Mouse (Mus musculus): ENCODE data around the gene Zfp948. TPM values are rescaled to one million over a fixed set of nuclear protein-coding genes. Genes with fewer than 3 reads are reported as not detected.
"Not testable (repeated sequence)": the region's sequence is repeated elsewhere in the genome, so short reads cannot be mapped to it uniquely, and the experiment has no call there.

The Zfp948 gene
- polyA plus RNA-seq, 1 experiment from 2014 or later, result 16.3 TPM

- H3K4me3 ChIP-seq, result no peak overlapping the region
- H3K9ac ChIP-seq, result no peak overlapping the region
- H3K9me3 ChIP-seq, result no peaks in the 10 kb centered on the region
- H3K4me1 ChIP-seq, result peaks cover 9% of the 10 kb centered on the region; the same call in 1 of the 2 replicates
- WGBS, result 83% methylated on average over 2 of the region's 2 CpGs
- no peak overlapping the region for H3K27ac ChIP-seq
- no peaks in the 10 kb centered on the region for H3K27me3 ChIP-seq (replicated peaks)
- no peaks in the 10 kb centered on the region for H3K36me3 ChIP-seq
- no peak overlapping the region for H3K4me2 ChIP-seq (replicated peaks)
- no peak for ATAC-seq (ENCODE audit: low FRiP score, low read depth)
These were observed 30.1 kb upstream of the Zfp948 start for GRCm38 (mm10) chr17:21536676-21537075.

DNA sequence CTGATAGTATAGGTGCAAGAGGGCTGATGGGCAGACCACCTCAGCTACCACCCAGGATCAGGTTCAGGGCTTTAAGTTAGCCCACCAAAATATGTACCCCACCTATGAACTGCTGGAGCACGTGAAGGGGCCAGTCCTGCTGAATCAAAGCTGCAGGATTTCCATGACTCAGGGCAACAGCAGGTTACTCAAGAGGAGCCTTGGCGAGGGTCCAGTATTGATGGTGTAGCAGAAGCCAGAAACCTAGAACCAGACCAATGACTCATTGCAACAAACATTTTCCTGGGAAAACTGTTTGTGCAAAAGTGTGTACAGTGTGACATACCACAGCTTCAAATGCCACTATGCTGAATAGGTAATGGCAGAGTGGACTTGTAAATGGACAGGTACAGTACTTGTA is 9.0 kb upstream of the Zfp948 start:
- H3K9me3 ChIP-seq, result no peaks in the 10 kb centered on the region
- ATAC-seq (ENCODE audit: low FRiP score, low read depth), result no peak
- no peak overlapping the region for H3K4me2 ChIP-seq (replicated peaks)
- no peaks in the 10 kb centered on the region; the same call in 1 of the 2 replicates for H3K36me3 ChIP-seq
- H3K27me3 ChIP-seq (replicated peaks), result no peaks in the 10 kb centered on the region
- H3K4me3 ChIP-seq, result no peak overlapping the region
- H3K9ac ChIP-seq, result no peak overlapping the region
- WGBS, result 89% methylated on average over 2 of the region's 2 CpGs
- H3K4me1 ChIP-seq, result no peaks in the 10 kb centered on the region
- H3K27ac ChIP-seq, result no peak overlapping the region

DNA sequence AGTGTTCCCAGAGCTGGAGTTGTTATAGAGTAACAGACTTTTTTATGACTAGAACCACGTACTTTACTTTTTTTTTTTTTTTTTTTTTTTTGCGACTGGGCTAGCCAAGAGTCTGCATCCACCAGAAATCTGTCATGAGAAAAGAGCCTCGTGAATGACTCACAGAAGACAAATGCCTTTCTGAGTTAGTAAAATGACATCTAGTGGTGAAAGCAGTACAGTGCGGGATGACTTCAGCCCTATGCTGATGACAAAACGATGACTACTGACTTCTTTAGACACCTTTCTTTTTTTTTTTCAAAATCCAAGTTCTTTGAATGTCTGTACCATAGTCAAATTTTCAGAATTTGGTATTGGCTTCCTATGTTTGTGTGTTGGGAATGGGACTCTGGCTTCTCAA is 588 bp upstream of the Zfp948 start:
- Histone ChIP-seq H3K36me3 (no peaks in the 10 kb centered on the region), H3K9ac (peak overlapping the region; percentile 73), H3K9me3 (no peaks in the 10 kb centered on the region), H3K4me1 (peaks cover 3% of the 10 kb centered on the region; the same call in 1 of the 2 replicates), H3K27me3 (replicated peaks) (no peaks in the 10 kb centered on the region), H3K4me3 (peak overlapping the region; percentile 63), H3K27ac (peak overlapping the region; percentile 60; the same call in 1 of the 2 replicates), H3K4me2 (replicated peaks) (peak overlapping the region; percentile 67)
- 11% methylated on average over 5 of the region's 5 CpGs for WGBS
- ATAC-seq (ENCODE audit: low FRiP score, low read depth), result peak; percentile 72

DNA sequence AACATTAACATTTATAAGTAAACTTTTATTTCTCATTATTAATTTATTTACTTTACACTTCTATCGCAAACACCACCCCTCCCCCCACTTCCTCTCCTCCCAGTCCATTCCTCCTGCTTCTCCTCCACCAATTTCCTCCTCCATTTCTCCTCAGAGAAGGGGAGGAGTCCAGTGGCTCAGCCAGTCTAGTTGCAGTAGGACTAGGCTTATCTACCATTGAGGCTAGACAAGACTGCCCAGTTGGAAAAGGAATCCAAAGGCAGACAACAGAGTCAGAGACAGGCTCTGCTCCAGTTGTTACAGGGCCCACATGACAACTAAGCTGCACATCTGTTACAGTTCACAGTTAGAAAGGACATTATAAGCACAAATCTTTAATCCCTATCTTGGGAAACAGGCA is 888 bp downstream of the Zfp948 start:
- Histone ChIP-seq H3K9me3 (no peaks in the 10 kb centered on the region), H3K4me3 (peak overlapping the region; percentile 29), H3K4me1 (peaks cover 3% of the 10 kb centered on the region; the same call in 1 of the 2 replicates), H3K9ac (peak overlapping the region; percentile 42; the same call in 1 of the 2 replicates), H3K36me3 (no peaks in the 10 kb centered on the region), H3K27ac (no peak overlapping the region), H3K4me2 (replicated peaks) (peak overlapping the region; percentile 67), H3K27me3 (replicated peaks) (no peaks in the 10 kb centered on the region)
- ATAC-seq (ENCODE audit: low FRiP score, low read depth), result no peak
- 59% methylated on average over 1 of the region's 1 CpGs for WGBS

DNA sequence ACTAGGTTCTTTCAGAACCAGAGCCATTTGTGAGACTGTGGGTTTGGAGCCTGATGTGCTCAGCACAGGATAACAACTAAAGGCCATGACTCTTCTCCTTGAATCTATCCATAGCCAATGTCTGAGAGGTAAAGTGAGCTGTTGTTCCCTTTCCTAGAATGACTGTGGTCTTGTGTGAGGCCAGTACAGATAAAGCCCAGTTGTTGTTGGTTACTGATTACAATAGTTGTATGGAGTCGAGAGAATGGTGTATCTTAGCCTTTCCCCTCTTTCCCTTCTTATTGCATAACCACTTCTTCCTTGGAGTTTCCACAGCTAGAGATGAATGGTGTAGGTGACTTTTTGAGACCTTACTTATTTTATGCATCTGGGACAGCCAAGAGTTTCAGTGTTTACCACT is 12.3 kb downstream of the Zfp948 start:
- H3K9ac ChIP-seq, result no peak overlapping the region
- ATAC-seq (ENCODE audit: low FRiP score, low read depth), result no peak
- no peaks in the 10 kb centered on the region for H3K27me3 ChIP-seq (replicated peaks)
- H3K9me3 ChIP-seq, result no peaks in the 10 kb centered on the region
- no peak overlapping the region for H3K4me3 ChIP-seq
- no peak overlapping the region for H3K4me2 ChIP-seq (replicated peaks)
- H3K4me1 ChIP-seq, result no peaks in the 10 kb centered on the region
- peaks cover 16% of the 10 kb centered on the region for H3K36me3 ChIP-seq
- 83% methylated on average over 1 of the region's 1 CpGs for WGBS
- no peak overlapping the region for H3K27ac ChIP-seq

DNA sequence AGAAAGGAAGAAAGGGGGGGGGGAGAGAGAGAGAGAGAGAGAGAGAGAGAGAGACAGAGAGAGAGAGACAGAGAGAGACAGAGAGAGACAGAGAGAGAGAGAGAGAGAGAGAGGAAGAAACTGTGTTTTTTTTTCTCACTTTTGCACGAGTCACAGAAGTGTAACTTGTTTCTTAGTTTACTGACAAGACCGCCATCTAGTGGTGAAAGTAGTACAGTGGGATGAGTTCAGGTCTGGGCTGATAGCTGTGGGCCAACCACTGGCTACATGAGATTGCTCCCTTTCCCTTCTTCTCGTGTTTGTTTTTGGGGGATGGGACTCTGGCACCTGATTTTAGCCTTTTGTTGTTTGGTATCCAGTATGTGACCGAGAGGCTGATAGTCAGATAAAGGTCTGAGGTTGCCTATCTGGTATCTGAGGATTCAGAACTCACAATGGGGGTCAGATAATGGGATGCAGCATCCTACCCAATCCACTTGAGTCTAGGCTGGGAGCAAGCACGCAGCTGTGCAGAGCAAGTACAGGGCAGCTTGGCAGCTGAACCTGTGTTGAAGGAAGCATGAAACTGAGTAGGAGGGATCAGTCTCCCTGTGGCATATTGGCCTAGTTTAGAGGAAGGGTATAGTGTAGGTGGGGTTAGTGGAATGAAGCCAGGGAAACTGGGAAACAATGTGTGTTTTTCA is 12.8 kb downstream of the Zfp948 start:
- WGBS, result 19% methylated on average over 5 of the region's 5 CpGs
- peak; percentile 76; the same call in 1 of the 2 replicates for ATAC-seq (ENCODE audit: low FRiP score, low read depth)
- Histone ChIP-seq H3K27ac (no peak overlapping the region), H3K27me3 (replicated peaks) (no peaks in the 10 kb centered on the region), H3K36me3 (peaks cover 13% of the 10 kb centered on the region), H3K9me3 (no peaks in the 10 kb centered on the region), H3K4me3 (no peak overlapping the region), H3K9ac (no peak overlapping the region), H3K4me1 (no peaks in the 10 kb centered on the region), H3K4me2 (replicated peaks) (no peak overlapping the region)

DNA sequence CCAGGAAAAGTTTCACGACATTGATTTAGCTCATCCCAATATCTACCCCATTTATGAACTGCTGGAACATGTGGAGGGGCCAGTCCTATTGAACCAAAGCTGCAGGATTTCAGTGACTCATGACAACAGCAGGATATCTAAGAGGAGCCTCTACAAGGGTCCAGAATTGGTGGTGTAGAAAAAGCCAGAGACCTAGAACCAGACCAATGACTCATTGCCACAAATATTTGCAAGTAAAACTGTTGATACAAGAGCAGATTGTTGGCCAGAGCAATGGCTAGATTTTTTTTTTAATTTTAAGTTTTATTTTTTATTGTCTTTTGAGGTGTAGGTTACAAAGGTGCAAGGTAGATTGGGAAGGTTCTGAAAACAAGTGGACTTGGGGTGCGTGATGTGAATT is 18.7 kb downstream of the Zfp948 start:
- Histone ChIP-seq H3K4me3 (no peak overlapping the region), H3K4me1 (no peaks in the 10 kb centered on the region), H3K4me2 (replicated peaks) (no peak overlapping the region), H3K36me3 (peaks cover 38% of the 10 kb centered on the region), H3K9ac (no peak overlapping the region), H3K9me3 (no peaks in the 10 kb centered on the region), H3K27ac (no peak overlapping the region), H3K27me3 (replicated peaks) (no peaks in the 10 kb centered on the region)
- ATAC-seq (ENCODE audit: low FRiP score, low read depth), result no peak
- 96% methylated on average over 2 of the region's 2 CpGs for WGBS

DNA sequence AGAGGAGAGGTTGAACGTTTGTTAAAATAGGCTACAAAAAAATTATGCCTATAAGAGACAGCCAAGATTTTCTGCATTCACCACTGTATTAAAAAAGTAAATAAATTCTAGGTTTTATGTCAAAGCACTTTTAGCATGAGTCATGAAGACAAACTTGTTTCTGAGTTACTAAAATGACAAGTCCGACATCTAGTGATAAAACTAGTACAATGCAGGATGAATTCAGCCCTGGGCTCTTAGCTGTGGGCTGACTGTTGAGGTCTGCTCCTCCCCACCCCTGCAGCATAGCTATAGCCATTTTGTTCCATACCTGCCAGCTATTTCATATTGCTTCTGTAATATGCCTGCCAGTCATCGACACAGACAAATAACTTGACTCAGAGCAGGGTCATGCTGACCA is 49.5 kb downstream of the Zfp948 start:
- Histone ChIP-seq H3K27ac (no peak overlapping the region), H3K9ac (no peak overlapping the region), H3K4me2 (replicated peaks) (no peak overlapping the region), H3K4me1 (no peaks in the 10 kb centered on the region), H3K27me3 (replicated peaks) (no peaks in the 10 kb centered on the region), H3K36me3 (no peaks in the 10 kb centered on the region), H3K4me3 (no peak overlapping the region), H3K9me3 (no peaks in the 10 kb centered on the region; the same call in 1 of the 2 replicates)
- no peak for ATAC-seq (ENCODE audit: low FRiP score, low read depth)
- 82% methylated on average over 3 of the region's 3 CpGs for WGBS

DNA sequence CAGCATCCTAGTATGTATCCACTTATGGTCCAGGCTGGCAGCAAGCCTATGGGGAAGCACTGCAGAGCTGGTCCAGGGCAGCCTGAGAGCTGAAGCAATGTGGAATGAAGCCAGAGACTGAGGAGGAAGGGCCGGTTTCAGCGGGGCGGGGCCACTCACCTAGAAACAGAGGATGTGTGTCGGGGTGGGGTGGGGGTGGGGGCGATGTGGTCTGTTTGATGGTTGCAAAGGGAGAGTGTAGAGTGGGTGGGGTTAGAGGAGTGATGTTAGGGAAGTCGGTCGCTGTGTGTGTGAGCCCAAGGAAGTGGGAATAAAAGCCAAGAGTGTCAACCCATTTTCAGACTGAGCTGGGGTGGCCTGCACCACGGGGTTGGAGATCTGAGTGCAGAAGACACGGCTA is 50.5 kb downstream of the Zfp948 start:
- Histone ChIP-seq H3K4me3 (no peak overlapping the region), H3K4me1 (no peaks in the 10 kb centered on the region), H3K9ac (no peak overlapping the region), H3K27ac (no peak overlapping the region), H3K27me3 (replicated peaks) (no peaks in the 10 kb centered on the region), H3K4me2 (replicated peaks) (0 out of 2 replicates have a peak overlapping the region, but pooled peaks have one; percentile 14), H3K36me3 (no peaks in the 10 kb centered on the region), H3K9me3 (no peaks in the 10 kb centered on the region; the same call in 1 of the 2 replicates)
- 11% methylated on average over 9 of the region's 9 CpGs for WGBS
- ATAC-seq (ENCODE audit: low FRiP score, low read depth), result no peak

GRCm38 (mm10) chr17:21623647-21624046 is 56.8 kb downstream of the Zfp948 start:
- H3K4me3 ChIP-seq, result no peak overlapping the region
- no peak overlapping the region for H3K9ac ChIP-seq
- no peaks in the 10 kb centered on the region for H3K36me3 ChIP-seq
- H3K9me3 ChIP-seq, result no peaks in the 10 kb centered on the region
- no peak overlapping the region for H3K4me2 ChIP-seq (replicated peaks)
- H3K27me3 ChIP-seq (replicated peaks), result no peaks in the 10 kb centered on the region
- 0% methylated on average over 1 of the region's 3 CpGs for WGBS
- ATAC-seq (ENCODE audit: low FRiP score, low read depth), result no peak
- H3K4me1 ChIP-seq, result no peaks in the 10 kb centered on the region
- no peak overlapping the region for H3K27ac ChIP-seq

DNA sequence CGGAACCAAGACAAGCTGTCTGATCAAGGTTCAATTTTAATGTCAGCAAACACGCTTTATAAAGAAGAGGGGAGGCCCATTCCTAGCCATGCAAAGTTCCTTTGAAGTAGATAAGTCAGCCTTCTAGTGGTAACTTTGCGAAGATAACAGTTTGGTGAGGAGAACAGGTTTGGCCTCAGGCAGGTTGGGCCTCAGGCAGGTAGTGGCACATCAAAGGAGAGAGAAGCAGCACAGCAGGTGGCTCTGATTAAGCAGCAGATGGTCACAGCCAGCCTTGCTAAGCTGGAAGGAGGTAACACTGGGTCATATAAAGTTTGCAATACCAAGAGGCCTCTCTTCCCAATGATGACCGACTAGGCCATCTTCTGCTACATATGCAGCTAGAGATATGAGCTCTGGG is 69.0 kb downstream of the Zfp948 start:
- H3K36me3 ChIP-seq; H3K9ac ChIP-seq; H3K4me1 ChIP-seq; H3K27me3 ChIP-seq (replicated peaks); H3K4me3 ChIP-seq; H3K27ac ChIP-seq; ATAC-seq (ENCODE audit: low FRiP score, low read depth); H3K4me2 ChIP-seq (replicated peaks): not testable (repeated sequence)
- H3K9me3 ChIP-seq, result peaks cover 16% of the 10 kb centered on the region
- 70% methylated on average over 4 of the region's 4 CpGs for WGBS
